Mouse (Mus musculus) heart, embryonic 16.5 days (tissue): ENCODE data around the gene Obsl1. TPM values are rescaled to one million over a fixed set of nuclear protein-coding genes. Genes with fewer than 3 reads are reported as not detected.
A peak's percentile ranks its signal among the peaks of the same experiment; 100 is the strongest.

Experiments
- ATAC-seq: fragments of 200-750 bp; cut with Nextera tagmentation; replicated peaks from 2 replicates; pipeline ENCODE4 v1.8.0; 2017; ENCODE audit warnings: moderate number of reproducible peaks; ENCODE audit not compliant: insufficient read depth, low FRiP score; ENCODE audit errors: extremely low read depth
- H3K27ac ChIP-seq: fragments of 300-500 bp; sonication (generic); 2 replicates; pipeline ENCODE4 v1.5.1; 2014; ENCODE audit warnings: mild to moderate bottlenecking, low read length, control low read depth, moderate library complexity
- H3K27me3 ChIP-seq: fragments of 300-500 bp; sonication (generic); 2 replicates; pipeline ENCODE4 v1.6.1; 2014; ENCODE audit warnings: low read length, mixed read lengths; ENCODE audit not compliant: control insufficient read depth, insufficient read depth
- H3K36me3 ChIP-seq: fragments of 300-500 bp; sonication (generic); 2 replicates; pipeline ENCODE4 v1.6.1; 2014; ENCODE audit not compliant: control insufficient read depth, insufficient read depth
- H3K4me1 ChIP-seq: fragments of 300-500 bp; sonication (generic); 2 replicates; pipeline ENCODE4 v1.6.1; 2014; ENCODE audit warnings: low read length, mixed read lengths; ENCODE audit not compliant: control insufficient read depth, insufficient read depth
- H3K4me2 ChIP-seq: fragments of 300-500 bp; sonication (generic); 2 replicates; pipeline ENCODE4 v1.6.1; 2014; ENCODE audit warnings: low read depth, mild to moderate bottlenecking, control low read depth, low read length
- H3K4me3 ChIP-seq: fragments of 300-500 bp; sonication (generic); 2 replicates; pipeline ENCODE4 v1.5.1; 2014; ENCODE audit warnings: mild to moderate bottlenecking, control low read depth, low read length
- H3K9ac ChIP-seq: fragments of 300-500 bp; sonication (generic); 2 replicates; pipeline ENCODE4 v1.6.1; 2014; ENCODE audit warnings: low read length, control low read depth
- H3K9me3 ChIP-seq: fragments of 300-500 bp; sonication (generic); replicated peaks from 2 replicates; pipeline ENCODE4 v1.6.1; 2016; ENCODE audit warnings: low read length; ENCODE audit not compliant: control insufficient read depth
- WGBS: fragments of 180-500 bp; shearing (Covaris S2); extraction: QIAGEN DNeasy Blood & Tissue Kit; methylation state at CpG from one replicate; pipeline ENCODE4 v1.1.7; 2014; 5-methylcytosine and 5-hydroxymethylcytosine counted together
- polyA plus RNA-seq: library from polyadenylated mRNA; unstranded; fragments of >200 nt; fragmentation: Nextera tagmentation; extraction: Ambion mirVana; gene quantifications from 2 replicates; pipeline ENCODE4 v1.2.1, GENCODE M21; 2015

The Obsl1 gene
- polyA plus RNA-seq, 1 experiment from 2014 or later: 83.9 TPM

- H3K4me2 ChIP-seq: no peak overlapping the region
- WGBS: 54% methylated on average over 5 of the region's 5 CpGs
- peaks cover 58% of the 10 kb centered on the region for H3K27me3 ChIP-seq
- no peak overlapping the region for H3K4me3 ChIP-seq
- no peak for ATAC-seq
- no peak overlapping the region for H3K9ac ChIP-seq
- no peak overlapping the region for H3K27ac ChIP-seq
- no peaks in the 10 kb centered on the region for H3K9me3 ChIP-seq
- H3K4me1 ChIP-seq: peaks cover 12% of the 10 kb centered on the region
- H3K36me3 ChIP-seq: no peaks in the 10 kb centered on the region
Observed at GRCm38 (mm10) chr1:75455948-75456347, 50.3 kb downstream of the Obsl1 start.

- H3K4me3 ChIP-seq: no peak overlapping the region
- no peak overlapping the region for H3K27ac ChIP-seq
- WGBS: 64% methylated on average over 3 of the region's 3 CpGs
- no peak overlapping the region for H3K9ac ChIP-seq
- H3K36me3 ChIP-seq: no peaks in the 10 kb centered on the region
- H3K9me3 ChIP-seq: no peaks in the 10 kb centered on the region
- no peak overlapping the region for H3K4me2 ChIP-seq
- ATAC-seq: no peak
- peaks cover 63% of the 10 kb centered on the region for H3K27me3 ChIP-seq
- peaks cover 17% of the 10 kb centered on the region for H3K4me1 ChIP-seq
Observed at GRCm38 (mm10) chr1:75455433-75455832, 50.8 kb downstream of the Obsl1 start.

- WGBS: 67% methylated on average over 5 of the region's 5 CpGs
- no peak for ATAC-seq
- Histone ChIP-seq H3K9me3 (no peaks in the 10 kb centered on the region), H3K27me3 (peaks cover 85% of the 10 kb centered on the region), H3K36me3 (no peaks in the 10 kb centered on the region), H3K4me2 (no peak overlapping the region), H3K4me1 (peaks cover 27% of the 10 kb centered on the region), H3K9ac (no peak overlapping the region), H3K27ac (no peak overlapping the region), H3K4me3 (no peak overlapping the region)
Observed at GRCm38 (mm10) chr1:75451900-75452299, 54.4 kb downstream of the Obsl1 start.

- peak within 1 kb of the TSS; percentile 57; the same call in 1 of the 2 replicates for H3K9ac ChIP-seq
- no peaks in the 10 kb centered on the region for H3K36me3 ChIP-seq
- WGBS: 1% methylated on average over 35 of the region's 35 CpGs
- ATAC-seq: no peak
- peaks cover 79% of the 10 kb centered on the region for H3K27me3 ChIP-seq
- peak within 1 kb of the TSS; percentile 60 for H3K4me2 ChIP-seq
- H3K27ac ChIP-seq: no peak within 1 kb of the TSS
- peak within 1 kb of the TSS; percentile 38 for H3K4me3 ChIP-seq
- H3K4me1 ChIP-seq: peaks cover 42% of the 10 kb centered on the region
- H3K9me3 ChIP-seq: no peaks in the 10 kb centered on the region
Observed at GRCm38 (mm10) chr1:75450314-75451005, 55.8 kb downstream of the Obsl1 start, which contains the start of gene Asic4. TSS of gene Asic4 (plus strand) at chr1:75450436.

- Histone ChIP-seq H3K4me2 (no peak overlapping the region), H3K9ac (no peak overlapping the region), H3K4me3 (no peak overlapping the region; the same call in 1 of the 2 replicates), H3K36me3 (no peaks in the 10 kb centered on the region), H3K9me3 (no peaks in the 10 kb centered on the region), H3K27ac (no peak overlapping the region), H3K4me1 (peaks cover 51% of the 10 kb centered on the region), H3K27me3 (peaks cover 84% of the 10 kb centered on the region)
- ATAC-seq: no peak
- WGBS: 16% methylated on average over 8 of the region's 8 CpGs
Observed at GRCm38 (mm10) chr1:75449377-75450135, 56.7 kb downstream of the Obsl1 start.

- H3K9me3 ChIP-seq: no peaks in the 10 kb centered on the region
- no peak overlapping the region for H3K4me2 ChIP-seq
- 6% methylated on average over 13 of the region's 14 CpGs for WGBS
- ATAC-seq: no peak
- H3K36me3 ChIP-seq: no peaks in the 10 kb centered on the region
- no peak overlapping the region for H3K27ac ChIP-seq
- peaks cover 82% of the 10 kb centered on the region for H3K27me3 ChIP-seq
- no peak overlapping the region for H3K9ac ChIP-seq
- no peak overlapping the region for H3K4me3 ChIP-seq
- peaks cover 51% of the 10 kb centered on the region for H3K4me1 ChIP-seq
Observed at GRCm38 (mm10) chr1:75448937-75449336, 57.3 kb downstream of the Obsl1 start.

- WGBS: 2% methylated on average over 7 of the region's 7 CpGs
- Histone ChIP-seq H3K36me3 (no peaks in the 10 kb centered on the region), H3K9ac (no peak overlapping the region; the same call in 1 of the 2 replicates), H3K27ac (no peak overlapping the region), H3K4me3 (no peak overlapping the region), H3K4me2 (no peak overlapping the region), H3K27me3 (peaks cover 75% of the 10 kb centered on the region), H3K4me1 (peaks cover 51% of the 10 kb centered on the region), H3K9me3 (no peaks in the 10 kb centered on the region)
- ATAC-seq: no peak
Observed at GRCm38 (mm10) chr1:75448052-75448431, 58.2 kb downstream of the Obsl1 start.

- no peak overlapping the region for H3K9ac ChIP-seq
- no peak for ATAC-seq
- WGBS: 12% methylated on average over 10 of the region's 10 CpGs
- peaks cover 51% of the 10 kb centered on the region for H3K4me1 ChIP-seq
- H3K4me3 ChIP-seq: no peak overlapping the region
- H3K27me3 ChIP-seq: peaks cover 69% of the 10 kb centered on the region
- H3K27ac ChIP-seq: no peak overlapping the region
- no peaks in the 10 kb centered on the region for H3K9me3 ChIP-seq
- H3K4me2 ChIP-seq: peak overlapping the region; percentile 41; the same call in 1 of the 2 replicates
- no peaks in the 10 kb centered on the region; the same call in 1 of the 2 replicates for H3K36me3 ChIP-seq
Observed at GRCm38 (mm10) chr1:75447265-75448051, 58.8 kb downstream of the Obsl1 start.
